Mouse (Mus musculus): ENCODE results near the gene Hint1.

The Hint1 gene

DNA sequence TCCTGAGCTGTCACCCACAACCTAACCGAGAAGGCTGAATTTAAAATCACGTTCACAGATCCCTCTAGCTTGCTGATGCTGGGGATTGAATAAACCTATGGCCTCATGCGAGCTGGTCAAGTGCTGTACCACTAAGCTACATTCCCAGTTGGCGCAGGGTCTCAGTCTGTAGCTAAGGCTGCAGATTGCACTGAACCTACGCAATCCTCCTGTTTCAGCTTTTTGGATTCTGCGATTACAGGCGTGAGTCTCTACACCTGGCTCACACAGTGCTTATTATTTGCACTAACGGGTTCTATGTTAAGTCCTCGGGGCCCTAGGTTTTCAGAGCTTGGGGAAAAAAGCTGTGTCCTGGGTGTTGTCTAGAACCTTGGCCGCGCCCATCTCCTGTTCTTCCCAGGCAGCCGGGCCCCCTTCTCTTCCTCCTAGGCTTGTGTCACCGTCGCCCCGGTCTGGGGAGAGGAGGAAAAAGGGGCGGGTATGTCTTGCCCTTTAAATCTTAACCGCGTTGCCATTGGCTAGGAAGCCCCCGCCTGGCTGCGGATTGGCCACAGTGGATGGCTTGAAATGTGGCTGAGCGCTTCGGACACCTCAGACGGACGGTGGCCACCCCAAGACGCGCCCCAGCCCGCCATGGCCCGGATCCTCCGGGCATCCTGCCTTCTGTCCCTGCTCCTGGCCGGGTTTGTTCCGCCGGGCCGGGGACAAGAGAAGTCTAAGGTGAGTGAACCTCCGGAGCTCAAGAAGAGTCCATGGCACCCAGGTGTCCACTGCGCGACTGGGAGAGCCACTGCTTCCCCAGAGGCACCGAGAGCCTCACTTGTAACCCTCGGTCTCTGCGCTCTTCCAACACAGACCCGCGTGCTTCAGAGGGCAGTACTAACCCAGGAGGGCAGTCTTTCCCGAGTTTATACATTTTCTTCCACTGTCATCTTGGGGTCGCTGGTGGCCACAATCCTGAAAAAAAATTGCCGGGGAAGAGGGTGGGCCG is 36.4 kb downstream of the Hint1 start, which contains the start of gene Gpx3:
Gene Gpx3, plus strand, starts transcription at position 121 of the 991 bp plus-strand sequence.
- DNase-seq: peak; percentile 90

DNA sequence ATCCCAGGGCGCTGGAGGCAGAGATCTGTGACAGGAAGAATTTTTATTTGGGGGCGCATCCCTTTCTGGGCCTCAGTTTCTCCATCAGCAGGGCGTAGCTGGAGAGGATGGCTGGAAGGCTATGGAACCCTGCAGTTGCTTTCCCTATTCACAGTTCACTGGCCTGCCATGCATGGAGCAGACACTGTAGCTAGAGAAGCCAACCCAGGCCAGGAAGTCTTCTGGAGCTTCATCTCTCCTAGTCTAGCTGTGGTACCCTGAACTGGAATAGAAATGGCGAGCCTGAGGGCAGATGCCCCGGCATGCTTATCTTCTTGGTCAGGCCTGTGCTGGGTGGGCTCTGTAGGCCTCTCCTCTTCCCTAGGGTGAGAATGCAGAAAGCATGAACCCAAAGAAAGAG is 37.2 kb downstream of the Hint1 start:
- no peak for DNase-seq

DNA sequence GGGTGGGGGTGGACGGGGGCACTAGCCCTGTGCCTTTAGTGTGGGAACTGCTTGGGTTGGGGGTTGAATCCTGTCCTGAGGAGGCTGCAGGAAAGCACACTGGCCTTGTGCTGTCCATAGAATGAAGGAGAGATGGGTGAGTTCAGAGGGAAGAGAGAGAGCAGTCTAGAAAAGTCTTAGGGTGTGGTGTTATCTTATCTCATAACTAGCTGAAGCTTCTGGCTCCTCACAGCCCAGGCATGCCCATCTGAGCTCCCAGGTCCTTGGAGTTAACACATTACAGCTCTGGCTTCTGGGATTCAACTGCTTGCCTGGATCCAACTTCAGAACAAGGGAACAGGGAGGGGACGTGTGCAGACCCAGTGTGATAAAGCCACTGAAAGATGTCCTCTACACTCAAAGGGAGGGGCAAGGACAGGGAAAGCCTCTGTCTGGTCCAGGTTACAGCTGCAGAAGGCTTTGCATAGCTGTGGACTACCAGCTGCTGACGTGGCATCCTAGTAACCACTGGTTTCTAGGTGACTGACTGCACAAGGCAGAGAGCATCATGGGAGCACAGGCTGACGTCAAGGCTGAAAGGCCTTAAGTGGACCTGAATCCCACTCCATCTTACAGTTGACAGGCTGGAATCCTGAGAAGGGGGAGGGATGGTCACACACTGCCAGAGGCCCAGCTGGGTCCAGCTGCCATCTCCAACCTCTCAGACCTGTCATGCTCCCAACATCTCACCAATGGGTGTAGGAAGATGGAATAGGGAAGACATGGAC is 37.9 kb downstream of the Hint1 start:
- DNase-seq: peak; percentile 63

DNA sequence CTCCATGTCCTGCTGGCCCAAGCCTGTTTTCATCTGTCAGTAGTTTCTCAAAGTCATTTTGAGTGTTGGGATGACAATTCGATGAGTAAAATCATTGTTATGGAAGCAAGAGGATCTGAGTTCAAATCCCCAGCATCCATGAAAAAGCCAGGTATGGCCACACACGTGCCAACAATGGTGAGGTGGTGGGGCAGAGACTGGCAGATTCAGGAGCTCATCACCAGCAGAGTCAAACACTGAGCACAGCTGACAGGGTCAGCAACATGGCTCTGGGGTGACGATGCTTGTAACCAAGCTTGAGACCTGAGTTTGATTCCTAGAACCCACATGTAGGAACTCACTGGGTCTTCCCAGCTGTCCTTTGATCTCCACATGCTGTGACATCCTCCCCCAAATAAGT is 38.9 kb downstream of the Hint1 start:
- DNase-seq: no peak

DNA sequence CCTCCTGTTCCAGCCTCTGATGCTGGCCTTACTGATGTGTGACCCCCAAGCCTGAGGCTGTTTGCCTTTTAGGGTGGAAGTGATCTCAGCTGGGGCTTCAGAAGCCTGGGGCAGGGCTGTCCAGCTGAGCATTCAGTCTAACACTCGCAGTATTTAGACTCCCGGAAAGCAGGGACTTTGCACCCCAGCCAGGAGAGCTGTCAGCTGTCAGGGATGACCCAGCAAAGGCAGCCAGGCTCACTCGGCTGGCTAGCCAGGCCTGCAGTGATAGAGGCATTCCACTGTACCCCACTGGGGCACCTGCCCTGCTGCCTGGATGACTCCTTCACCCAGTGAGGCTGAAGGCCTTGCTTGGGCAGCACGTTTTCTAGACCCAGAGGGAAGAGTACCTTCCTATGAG is 39.7 kb downstream of the Hint1 start:
- no peak for DNase-seq

DNA sequence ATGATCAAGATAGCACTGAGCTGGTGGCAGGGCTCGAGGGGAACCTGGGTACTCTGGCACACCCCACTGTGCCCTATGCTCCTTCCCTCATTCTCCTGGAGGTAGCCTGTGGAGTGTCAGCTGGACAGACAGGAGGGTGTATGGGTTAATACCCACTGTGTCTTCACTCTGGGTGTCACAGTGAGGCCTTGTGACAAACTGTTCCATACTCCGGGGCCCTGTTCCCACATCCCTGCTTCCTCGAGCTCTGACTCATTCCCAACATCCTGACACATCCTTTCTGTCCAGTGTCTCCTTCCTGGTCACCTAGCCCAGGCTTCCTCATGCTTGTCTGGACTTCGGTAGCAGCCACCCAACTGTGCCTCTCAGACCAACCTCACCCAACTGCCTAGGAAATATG is 40.3 kb downstream of the Hint1 start:
- no peak for DNase-seq

DNA sequence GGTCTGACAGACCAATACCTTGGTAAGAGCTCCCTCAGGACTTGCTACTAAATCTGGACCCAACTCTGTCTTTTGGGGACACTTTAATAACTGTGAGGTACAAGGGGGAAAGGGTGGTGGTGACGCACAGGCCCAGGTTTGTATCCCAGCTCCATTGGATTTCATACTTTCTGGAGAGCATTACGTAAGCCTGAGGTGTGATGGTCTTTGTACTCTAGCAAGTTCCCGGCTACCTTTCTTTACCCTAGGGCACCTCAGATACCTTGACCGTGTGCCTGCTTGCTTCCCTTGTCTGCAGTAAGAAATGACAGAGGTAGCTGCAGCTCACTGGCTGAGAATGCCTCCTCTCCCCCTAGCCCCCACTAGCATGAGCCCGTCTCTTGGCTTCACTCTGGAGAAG is 41.1 kb downstream of the Hint1 start:
- no peak for DNase-seq

DNA sequence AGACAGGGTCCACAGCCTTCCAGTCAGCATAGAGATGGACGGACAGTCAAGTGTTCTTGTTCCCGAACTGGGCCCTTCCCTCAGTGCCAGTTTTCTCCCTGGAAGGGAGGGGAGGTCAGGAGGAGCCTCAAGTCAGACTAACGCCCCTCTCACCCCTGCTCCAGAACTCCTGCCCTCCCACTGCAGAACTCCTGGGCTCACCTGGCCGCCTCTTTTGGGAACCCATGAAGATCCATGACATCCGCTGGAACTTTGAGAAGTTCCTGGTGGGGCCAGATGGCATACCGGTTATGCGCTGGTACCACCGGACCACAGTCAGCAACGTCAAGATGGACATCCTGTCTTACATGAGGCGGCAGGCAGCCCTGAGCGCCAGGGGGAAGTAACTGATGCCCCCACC is 43.1 kb downstream of the Hint1 start:
- no peak for DNase-seq

DNA sequence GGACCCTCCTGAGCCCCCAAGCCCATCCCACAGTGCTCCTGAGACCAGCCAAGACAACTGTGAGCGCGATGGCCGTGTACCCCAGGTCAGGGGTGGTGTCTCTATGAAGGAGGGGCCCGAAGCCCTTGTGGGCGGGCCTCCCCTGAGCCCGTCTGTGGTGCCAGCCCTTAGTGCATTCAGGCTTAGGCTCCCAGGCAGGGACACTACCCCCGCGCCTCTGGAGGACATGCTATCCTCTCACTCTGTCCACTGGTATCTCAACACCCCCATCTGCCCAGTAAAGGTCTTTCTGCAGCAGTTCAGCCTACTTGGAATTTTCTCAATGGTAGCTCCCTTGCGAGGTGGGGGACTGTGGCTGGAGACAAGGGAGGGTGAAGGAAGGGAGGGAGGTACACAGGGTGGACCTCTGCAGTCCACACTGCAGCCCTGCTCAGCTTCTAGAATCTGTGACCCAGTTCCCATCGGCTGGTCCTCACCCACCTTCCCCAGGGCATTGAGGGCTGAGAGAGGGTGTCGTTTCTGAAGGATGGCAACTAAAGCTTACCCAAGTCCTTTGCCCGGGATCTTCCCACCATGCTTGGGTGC is 44.0 kb downstream of the Hint1 start:
- DNase-seq: no peak

DNA sequence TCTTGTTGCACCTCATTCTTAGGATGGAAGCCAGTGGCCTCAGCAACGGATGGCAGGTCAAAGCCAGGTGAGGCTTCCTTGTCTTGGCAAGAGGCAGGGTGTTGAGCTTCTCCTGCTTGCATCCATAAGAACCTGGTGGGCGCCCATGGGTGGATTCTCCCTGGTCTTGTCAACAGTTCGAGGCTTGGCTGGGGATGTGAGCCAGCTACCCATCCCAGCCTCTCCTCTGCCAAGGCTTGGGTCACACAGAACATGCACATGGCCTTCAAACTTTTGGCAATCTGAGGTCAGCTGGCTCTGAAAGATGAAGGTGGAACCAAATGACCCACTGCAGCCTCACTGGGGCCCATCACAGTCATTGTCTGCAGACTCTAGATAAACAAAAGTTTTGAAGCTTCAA is 45.0 kb downstream of the Hint1 start:
- no peak for DNase-seq

DNA sequence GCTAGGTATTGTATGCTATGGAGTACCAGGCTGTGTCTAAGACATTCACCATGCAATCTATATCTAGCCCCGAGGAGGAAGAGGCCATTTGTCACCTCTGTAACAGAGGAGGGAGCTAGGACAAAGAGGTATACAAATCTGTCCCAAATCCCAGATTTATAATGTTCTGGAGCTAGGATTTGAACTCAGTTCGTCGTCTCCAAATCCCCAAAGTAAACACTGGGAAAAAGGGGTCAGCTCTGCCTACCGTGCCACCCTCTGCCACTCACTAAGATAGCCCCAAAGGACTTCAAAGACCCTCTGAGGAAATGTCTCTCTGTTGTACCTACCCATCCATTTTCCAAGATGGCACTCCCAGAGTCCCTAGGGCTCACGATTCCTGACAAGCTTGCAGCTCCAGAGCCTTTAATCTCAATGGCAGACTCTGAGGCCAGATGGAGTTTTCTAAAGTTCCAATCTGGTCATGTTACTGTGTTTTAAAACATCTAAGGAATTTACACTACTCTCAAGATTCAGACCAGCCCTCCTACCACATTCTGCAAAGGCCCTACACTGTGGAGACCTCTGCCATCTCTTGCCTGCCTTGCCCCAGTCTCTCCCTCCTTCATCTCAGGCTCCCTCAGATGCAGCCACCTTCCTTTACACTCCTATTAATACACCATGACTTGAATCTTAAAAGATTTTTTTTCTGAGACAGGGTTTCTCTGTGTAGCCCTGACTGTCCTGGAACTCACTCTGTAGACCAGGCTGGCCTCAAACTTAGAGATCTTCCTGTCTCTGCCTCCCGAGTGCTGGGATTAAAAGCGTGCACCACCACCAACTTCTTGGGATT is 45.7 kb downstream of the Hint1 start:
- DNase-seq: no peak

DNA sequence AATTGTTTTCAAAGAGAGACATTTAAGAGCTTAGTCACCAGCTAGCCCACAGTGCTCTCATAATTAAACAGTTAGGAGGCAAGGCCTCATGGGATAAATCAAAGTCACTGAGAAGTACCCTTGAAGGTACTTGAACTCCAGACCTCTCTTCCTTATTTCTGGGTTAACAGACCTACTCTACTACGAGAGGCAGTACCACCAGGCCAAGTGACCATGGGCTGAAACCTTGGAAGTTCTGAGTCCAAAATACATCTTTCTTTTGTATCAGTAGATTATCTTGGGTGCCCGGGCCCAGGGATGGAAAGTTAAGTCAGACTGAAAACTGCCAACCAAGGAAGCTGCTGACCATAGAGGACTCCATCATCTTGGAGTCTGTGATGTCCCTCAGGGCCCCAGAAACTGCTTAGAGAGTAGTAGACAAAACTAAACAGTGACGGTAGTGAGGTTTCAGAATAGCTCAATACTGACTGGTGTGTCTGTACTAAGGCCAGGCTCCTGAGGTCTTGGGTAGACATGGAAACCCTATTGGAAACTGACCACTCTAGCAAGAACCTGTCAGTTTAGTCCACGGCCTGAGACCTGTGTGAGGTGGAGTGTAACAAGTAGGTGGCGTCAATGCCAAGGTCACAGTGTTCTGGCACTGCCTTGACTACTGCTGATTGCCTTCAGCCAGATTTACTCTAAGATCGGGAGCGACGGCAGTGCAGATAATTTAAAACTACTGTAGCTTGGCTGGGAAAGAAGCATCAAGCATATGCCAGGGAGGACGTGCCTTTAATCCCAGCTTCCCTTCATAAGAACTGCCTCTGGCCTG is 46.5 kb downstream of the Hint1 start:
- no peak for DNase-seq

DNA sequence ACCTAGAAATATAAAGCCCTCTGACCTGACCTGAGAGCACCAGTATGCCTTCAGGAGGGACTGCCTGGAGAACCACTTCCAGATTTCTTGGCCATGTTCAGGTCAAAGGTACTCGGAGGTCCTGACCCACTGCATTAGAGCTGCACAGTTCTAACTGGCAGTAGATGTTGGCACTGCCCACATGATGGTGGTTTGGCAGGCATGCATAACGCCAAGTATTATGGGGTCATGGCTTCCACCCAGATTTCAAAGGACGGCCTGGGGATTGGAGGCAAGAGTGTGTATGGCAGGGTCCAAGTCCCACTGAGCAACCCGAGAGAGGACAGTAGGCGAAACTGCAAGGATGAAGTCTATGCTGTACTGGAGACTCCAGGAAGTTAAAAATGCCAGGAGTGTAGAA is 47.7 kb downstream of the Hint1 start:
- no peak for DNase-seq

DNA sequence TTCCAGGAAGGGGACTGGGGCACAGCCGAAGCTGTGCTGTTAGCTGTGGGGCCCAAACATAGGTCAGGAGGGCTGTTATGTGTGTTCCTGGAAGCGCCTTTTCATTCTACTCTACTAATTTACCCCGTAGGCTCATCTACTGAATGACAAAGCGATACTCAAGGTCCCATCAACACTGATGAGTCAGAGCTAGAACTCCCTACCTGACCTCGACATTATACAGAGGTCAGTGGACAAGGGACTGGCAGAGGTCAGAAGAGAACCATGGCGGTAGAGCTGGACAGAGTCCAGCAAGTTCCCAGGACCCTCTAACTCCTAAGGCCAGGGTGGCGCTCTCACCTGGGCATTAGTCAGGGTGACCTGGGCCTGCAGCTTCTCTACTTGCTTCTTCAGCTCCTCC is 51.3 kb downstream of the Hint1 start:
- no peak for DNase-seq

DNA sequence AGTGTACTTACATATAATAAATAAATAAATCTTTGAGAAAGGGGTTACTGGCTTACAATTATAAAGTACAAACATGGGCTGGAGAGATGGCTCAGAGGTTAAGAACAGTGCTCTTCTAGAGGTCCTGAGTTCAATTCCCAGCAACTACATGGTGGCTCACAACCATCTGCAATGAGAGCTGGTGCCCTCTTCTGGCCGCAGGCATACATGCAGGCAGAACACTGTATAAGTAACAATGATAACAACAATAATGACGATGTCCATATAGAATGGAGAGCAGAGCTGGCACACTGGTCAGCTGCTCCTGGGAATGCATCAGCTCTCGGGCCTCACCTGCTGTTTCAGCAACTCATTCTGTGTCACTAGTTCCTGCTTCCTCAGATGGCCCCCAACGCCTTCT is 52.1 kb downstream of the Hint1 start:
- no peak for DNase-seq

Data from embryo, embryonic 11 days (tissue).